Mouse (Mus musculus) left cerebral cortex, adult 2 months (tissue): ENCODE data around the gene Acot13. TPM values are rescaled to one million over a fixed set of nuclear protein-coding genes. Genes with fewer than 3 reads are reported as not detected.

ENCODE experiments used
- DNase-seq, 2 experiments: peaks; one replicate each; pipeline ENCODE4 v3.0.0; 2021 to 2022; ENCODE audit warnings: low spot score in 2 of 2, mixed read lengths in 1 of 2; ENCODE audit errors: extremely low spot score in 1 of 2
- H3K27ac ChIP-seq: fragments of 200-600 bp; 2 replicates; pipeline ENCODE4 v1.8.1; 2022
- H3K4me3 ChIP-seq: fragments of 200-600 bp; 2 replicates; pipeline ENCODE4 v1.8.1; 2022
- CTCF ChIP-seq: fragments of 200-600 bp; IDR thresholded peaks from 2 replicates; pipeline ENCODE4 v1.8.1; 2022; ENCODE audit warnings: antibody characterized with exemption, mild to moderate bottlenecking, moderate library complexity
- intact Hi-C: fragments of 180-260 bp; cut with DNase I; formaldehyde crosslinking; loops from one replicate; pipeline ENCODE4 v1.15.1; 2025
- total RNA-seq, 2 experiments: library from RNA; stranded (reverse); gene quantifications; 2 replicates each; pipeline ENCODE4 v1.2.3; 2021

Gene Acot13
- total RNA-seq, 2 experiments from 2014 or later, result 80.0 to 82.9 TPM

- Histone ChIP-seq H3K4me3 (no peak overlapping the region), H3K27ac (no peak overlapping the region)
- intact Hi-C loops, result no loop called here
- TF ChIP-seq CTCF, result no peak
- DNase-seq, result no peak
Measured at GRCm38 (mm10) chr13:24824647-24825046, 6.7 kb downstream of the Acot13 start.

- peak in 1 of 2 experiments; percentile 11 for DNase-seq
- H3K27ac ChIP-seq, result no peak overlapping the region
- intact Hi-C loops, result no loop called here
- no peak overlapping the region for H3K4me3 ChIP-seq
- no peak for TF ChIP-seq CTCF
Measured at GRCm38 (mm10) chr13:24822663-24823343, 8.5 kb downstream of the Acot13 start.

- Histone ChIP-seq H3K27ac (no peak overlapping the region), H3K4me3 (no peak overlapping the region)
- intact Hi-C loops, result no loop called here
Measured at GRCm38 (mm10) chr13:24819931-24820330, 11.4 kb downstream of the Acot13 start.

GRCm38 (mm10) chr13:24816125-24817092 lies 14.9 kb downstream of the Acot13 start:
- Histone ChIP-seq H3K27ac (no peak overlapping the region), H3K4me3 (no peak overlapping the region)
- DNase-seq, result no peak
- intact Hi-C loops, result no loop called here
- no peak for TF ChIP-seq CTCF

More at GRCm38 (mm10) chr13:24819931-24820330, 11.4 kb downstream of the Acot13 start:
- TF ChIP-seq CTCF, result no peak
- no peak for DNase-seq

GRCm38 (mm10) chr13:24814616-24815015 lies 16.7 kb downstream of the Acot13 start:
- no peak for DNase-seq
- Histone ChIP-seq H3K27ac (no peak overlapping the region), H3K4me3 (no peak overlapping the region)
- no peak for TF ChIP-seq CTCF
- intact Hi-C loops, result no loop called here

- TF ChIP-seq CTCF, result no peak
- intact Hi-C loops, result no loop called here
- Histone ChIP-seq H3K4me3 (no peak overlapping the region), H3K27ac (no peak overlapping the region)
- DNase-seq, result no peak
Measured at GRCm38 (mm10) chr13:24812521-24812920, 18.8 kb downstream of the Acot13 start.

GRCm38 (mm10) chr13:24806079-24806478 lies 25.3 kb downstream of the Acot13 start:
- Histone ChIP-seq H3K27ac (no peak overlapping the region), H3K4me3 (no peak overlapping the region)
- intact Hi-C loops, result no loop called here
- no peak for DNase-seq
- no peak for TF ChIP-seq CTCF

- intact Hi-C loops, result no loop called here
Measured at GRCm38 (mm10) chr13:24803196-24803595, 28.1 kb downstream of the Acot13 start.

GRCm38 (mm10) chr13:24802131-24802691 lies 29.1 kb downstream of the Acot13 start:
- peak overlapping the region; percentile 99 for H3K4me3 ChIP-seq
- peak overlapping the region; percentile 99 for H3K27ac ChIP-seq
- TF ChIP-seq CTCF, result no peak
- intact Hi-C loops, result no loop called here
- peak; percentile 22 to 31 for DNase-seq

More at GRCm38 (mm10) chr13:24803196-24803595, 28.1 kb downstream of the Acot13 start:
- Histone ChIP-seq H3K4me3 (peak overlapping the region; percentile 99), H3K27ac (no peak overlapping the region)
- no peak for DNase-seq
- no peak for TF ChIP-seq CTCF

- intact Hi-C loops, result no loop called here
- DNase-seq, result peak; percentile 43 to 53
- peak within 1 kb of the TSS; percentile 99 for H3K4me3 ChIP-seq
- H3K27ac ChIP-seq, result peak within 1 kb of the TSS; percentile 99
- TF ChIP-seq CTCF, result peak; percentile 13
Measured at GRCm38 (mm10) chr13:24801308-24801921, 29.9 kb downstream of the Acot13 start, which contains the start of gene BC005537. Gene BC005537 (plus strand): TSS chr13:24801657.

- DNase-seq, result peak; percentile 95 to 96
- Histone ChIP-seq H3K4me3 (peak overlapping the region; percentile 99), H3K27ac (peak overlapping the region; percentile 99)
- intact Hi-C loops, result loop anchor here (1.0 kb wide), 1 partner anchor 31 kb away; the partner anchor contains the start of genes Acot13 and Tdp2
- TF ChIP-seq CTCF, result no peak
Measured at GRCm38 (mm10) chr13:24800674-24801307, 30.5 kb downstream of the Acot13 start.
